Mouse (Mus musculus): ENCODE measurements at regions not wholly inside any gene's neighbourhood (a gene's known extent, or its start where the extent isn't known, plus 50 kb on each side); places are given as distances from the start of the nearest gene placed in this dataset.

DNA sequence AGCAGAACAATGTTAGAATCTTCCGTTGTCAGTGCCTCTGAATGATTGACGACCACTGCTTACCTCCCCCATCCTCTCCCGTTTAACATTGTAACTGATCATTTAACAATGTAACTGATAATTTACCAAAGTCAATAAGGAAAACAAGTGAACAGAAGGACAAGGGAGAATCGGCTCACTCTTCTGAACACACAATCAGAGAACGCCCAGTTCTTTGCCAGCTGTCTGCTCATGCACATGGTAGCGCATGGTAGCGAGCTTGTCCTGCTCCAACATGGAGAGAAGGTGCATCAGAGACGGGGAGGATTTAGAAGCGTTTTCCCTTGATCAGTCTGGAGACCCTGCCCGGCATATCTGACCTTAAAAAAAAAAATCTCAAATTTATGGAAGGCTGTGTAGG is 126.6 kb upstream of the Rfx3 start:
- H3K27me3 ChIP-seq (ENCODE audit: control insufficient read depth, insufficient read depth, insufficient read length) = no peaks in the 10 kb centered on the region
- no peaks in the 10 kb centered on the region for H3K36me3 ChIP-seq (ENCODE audit: control insufficient read depth, insufficient read depth)
- no peak overlapping the region for H3ac ChIP-seq (ENCODE audit: control insufficient read depth, insufficient read length)
- TF ChIP-seq MYOG (IDR thresholded peaks at IDR 0.05; ENCODE audit: control insufficient read depth in 1 of 3, insufficient read depth in 1 of 3, insufficient read length in 2 of 3, low read depth in 2 of 3) = no peak
- TF ChIP-seq POLR2AphosphoS2 (IDR thresholded peaks at IDR 0.05; ENCODE audit: insufficient read length, low read depth) = no peak
- no peak for TF ChIP-seq USF1 (IDR thresholded peaks at IDR 0.05; ENCODE audit: low read depth)
- no peak for TF ChIP-seq POLR2A (IDR thresholded peaks at IDR 0.05; ENCODE audit: insufficient read length, low read depth)
- TF ChIP-seq TCF3 (IDR thresholded peaks at IDR 0.05; ENCODE audit: insufficient read length, low read depth) = no peak
- no peaks in the 10 kb centered on the region for H3K79me2 ChIP-seq (ENCODE audit: control insufficient read depth, insufficient read depth)
- H3K4me3 ChIP-seq = no peak overlapping the region
- H3K4me2 ChIP-seq (ENCODE audit: low read depth) = no peak overlapping the region

DNA sequence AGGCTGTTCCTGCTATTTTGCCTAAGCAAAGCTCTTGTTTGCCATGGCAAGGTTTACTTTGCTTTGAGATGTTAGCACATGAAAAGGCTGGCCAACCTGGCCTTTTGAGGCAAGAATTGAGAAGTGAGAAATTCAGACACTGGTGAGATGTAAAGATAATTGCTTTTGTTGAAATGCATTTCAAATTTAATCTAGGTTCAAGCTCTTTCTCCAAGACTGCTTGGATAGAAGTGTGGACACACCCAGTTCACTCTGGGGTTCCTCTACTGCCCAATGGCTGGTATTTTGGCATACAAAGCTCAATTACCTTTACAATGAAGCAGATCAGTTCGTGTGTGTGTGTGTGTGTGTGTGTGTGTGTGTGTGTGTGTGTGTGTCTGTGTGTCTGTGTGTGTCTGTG is 123.8 kb upstream of the Rfx3 start:
- Histone ChIP-seq H3K4me3 (no peak overlapping the region), H3K36me3 (ENCODE audit: control insufficient read depth, insufficient read depth) (no peaks in the 10 kb centered on the region), H3K4me2 (ENCODE audit: low read depth) (no peak overlapping the region), H3K27me3 (ENCODE audit: control insufficient read depth, insufficient read depth, insufficient read length) (no peaks in the 10 kb centered on the region), H3K79me2 (ENCODE audit: control insufficient read depth, insufficient read depth) (no peaks in the 10 kb centered on the region), H3ac (ENCODE audit: control insufficient read depth, insufficient read length) (no peak overlapping the region)
- TF ChIP-seq MYOG (IDR thresholded peaks at IDR 0.05; ENCODE audit: control insufficient read depth in 1 of 3, insufficient read depth in 1 of 3, insufficient read length in 2 of 3, low read depth in 2 of 3) (no peak), CEBPB (IDR thresholded peaks at IDR 0.05; ENCODE audit: insufficient read depth, poor library complexity, severe bottlenecking) (no peak), REST (IDR thresholded peaks at IDR 0.05; ENCODE audit: insufficient read depth, insufficient read length) (no peak), MYOD1 (IDR thresholded peaks at IDR 0.05; ENCODE audit: control insufficient read depth in 1 of 3, insufficient read length in 2 of 3, low read depth in 2 of 3) (no peak), TCF12 (IDR thresholded peaks at IDR 0.05; ENCODE audit: insufficient read depth, poor library complexity, severe bottlenecking) (no peak), TCF3 (IDR thresholded peaks at IDR 0.05; ENCODE audit: insufficient read length, low read depth) (no peak), POLR2AphosphoS2 (IDR thresholded peaks at IDR 0.05; ENCODE audit: insufficient read length, low read depth) (no peak), POLR2A (IDR thresholded peaks at IDR 0.05; ENCODE audit: insufficient read length, low read depth) (no peak), USF1 (IDR thresholded peaks at IDR 0.05; ENCODE audit: low read depth) (no peak), SRF (IDR thresholded peaks at IDR 0.05; ENCODE audit: control insufficient read depth, insufficient read length, low read depth) (no peak), E2F4 (IDR thresholded peaks at IDR 0.05; ENCODE audit: insufficient read depth) (no peak), MAX (IDR thresholded peaks at IDR 0.05; ENCODE audit: low read depth) (no peak)

DNA sequence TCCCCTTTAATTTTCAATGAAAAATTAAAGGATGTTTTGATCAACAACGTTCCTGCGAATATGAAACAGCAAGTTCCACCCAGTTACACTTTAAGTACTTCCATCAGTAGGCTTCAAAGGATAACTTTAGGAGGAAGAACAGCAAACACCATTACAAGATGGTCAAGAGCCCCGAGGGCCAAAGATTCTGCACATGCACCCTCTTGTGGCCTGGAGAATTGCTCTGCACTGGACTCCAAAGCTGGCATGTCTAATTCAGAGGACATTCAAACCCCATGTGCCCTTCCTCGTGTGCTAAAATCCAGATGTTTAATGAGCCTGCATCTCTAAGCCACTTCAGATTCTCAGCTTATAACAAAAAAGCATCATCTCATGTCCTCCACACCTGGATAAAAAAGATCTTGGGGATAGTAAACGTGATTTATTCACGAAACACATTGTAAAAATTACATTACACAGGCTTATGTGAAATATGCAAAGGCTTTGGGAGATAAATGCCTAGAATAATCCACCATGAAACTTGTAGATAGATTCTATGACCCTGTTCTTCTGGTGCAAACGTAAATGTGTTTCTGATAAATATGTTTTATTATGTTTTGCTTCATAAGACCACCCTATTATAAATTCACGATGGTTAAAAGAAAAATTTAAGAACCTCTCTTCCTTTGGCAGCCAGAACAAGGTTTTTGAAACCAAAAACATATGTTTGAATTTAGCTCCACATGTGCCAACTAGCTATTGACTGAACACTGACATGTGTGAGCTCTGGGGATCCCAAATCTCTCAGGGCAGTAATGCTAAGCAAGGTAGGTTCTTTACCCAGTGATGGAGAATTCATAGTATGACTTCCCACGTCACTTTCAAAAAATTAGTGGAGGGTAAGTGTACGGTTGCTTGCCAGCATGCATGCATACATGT is 100.6 kb upstream of the Rfx3 start:
- Histone ChIP-seq H3K4me2 (ENCODE audit: low read depth) (no peak overlapping the region), H3K36me3 (ENCODE audit: control insufficient read depth, insufficient read depth) (no peaks in the 10 kb centered on the region), H3K79me2 (ENCODE audit: control insufficient read depth, insufficient read depth) (no peaks in the 10 kb centered on the region), H3K27me3 (ENCODE audit: control insufficient read depth, insufficient read depth, insufficient read length) (no peaks in the 10 kb centered on the region), H3K4me3 (no peak overlapping the region), H3ac (ENCODE audit: control insufficient read depth, insufficient read length) (no peak overlapping the region)
- TF ChIP-seq MYOG (IDR thresholded peaks at IDR 0.05; ENCODE audit: control insufficient read depth in 1 of 3, insufficient read depth in 1 of 3, insufficient read length in 2 of 3, low read depth in 2 of 3) (no peak), POLR2A (IDR thresholded peaks at IDR 0.05; ENCODE audit: insufficient read length, low read depth) (no peak), CEBPB (IDR thresholded peaks at IDR 0.05; ENCODE audit: insufficient read depth, poor library complexity, severe bottlenecking) (no peak), POLR2AphosphoS2 (IDR thresholded peaks at IDR 0.05; ENCODE audit: insufficient read length, low read depth) (no peak), TCF3 (IDR thresholded peaks at IDR 0.05; ENCODE audit: insufficient read length, low read depth) (no peak), REST (IDR thresholded peaks at IDR 0.05; ENCODE audit: insufficient read depth, insufficient read length) (no peak), MYOD1 (IDR thresholded peaks at IDR 0.05; ENCODE audit: control insufficient read depth in 1 of 3, insufficient read length in 2 of 3, low read depth in 2 of 3) (no peak), SRF (IDR thresholded peaks at IDR 0.05; ENCODE audit: control insufficient read depth, insufficient read length, low read depth) (no peak), E2F4 (IDR thresholded peaks at IDR 0.05; ENCODE audit: insufficient read depth) (no peak), MAX (IDR thresholded peaks at IDR 0.05; ENCODE audit: low read depth) (no peak), USF1 (IDR thresholded peaks at IDR 0.05; ENCODE audit: low read depth) (no peak), TCF12 (IDR thresholded peaks at IDR 0.05; ENCODE audit: insufficient read depth, poor library complexity, severe bottlenecking) (no peak)

DNA sequence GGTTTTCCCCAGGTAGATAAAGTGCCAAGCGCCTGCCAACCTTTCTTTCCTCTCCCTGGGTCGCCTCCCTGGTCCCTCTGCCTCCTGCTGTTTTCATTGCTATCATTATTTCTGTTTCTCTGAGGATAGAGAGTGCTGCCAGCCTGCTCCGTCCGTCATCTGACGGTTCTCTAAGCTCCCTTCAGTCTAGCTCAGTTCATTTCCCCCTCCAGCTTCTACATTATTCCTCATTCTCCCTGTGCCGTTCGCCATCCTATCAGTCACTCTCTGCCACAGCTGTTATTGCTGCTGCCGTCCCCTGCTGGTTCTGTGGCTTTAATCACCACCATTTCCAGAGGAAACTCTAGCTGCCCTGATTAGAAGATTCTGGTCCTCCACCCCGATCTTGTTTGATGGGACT is 84.7 kb upstream of the Rfx3 start:
- H3K4me3 ChIP-seq = no peak overlapping the region
- H3K4me2 ChIP-seq (ENCODE audit: low read depth) = no peak overlapping the region
- no peaks in the 10 kb centered on the region for H3K27me3 ChIP-seq (ENCODE audit: control insufficient read depth, insufficient read depth, insufficient read length)
- no peaks in the 10 kb centered on the region for H3K79me2 ChIP-seq (ENCODE audit: control insufficient read depth, insufficient read depth)
- H3ac ChIP-seq (ENCODE audit: control insufficient read depth, insufficient read length) = no peak overlapping the region
- no peaks in the 10 kb centered on the region for H3K36me3 ChIP-seq (ENCODE audit: control insufficient read depth, insufficient read depth)
- no peak for TF ChIP-seq USF1 (IDR thresholded peaks at IDR 0.05; ENCODE audit: low read depth)
- TF ChIP-seq MAX (IDR thresholded peaks at IDR 0.05; ENCODE audit: low read depth) = no peak
- TF ChIP-seq TCF3 (IDR thresholded peaks at IDR 0.05; ENCODE audit: insufficient read length, low read depth) = no peak
- TF ChIP-seq TCF12 (IDR thresholded peaks at IDR 0.05; ENCODE audit: insufficient read depth, poor library complexity, severe bottlenecking) = no peak
- no peak for TF ChIP-seq MYOG (IDR thresholded peaks at IDR 0.05; ENCODE audit: control insufficient read depth in 1 of 3, insufficient read depth in 1 of 3, insufficient read length in 2 of 3, low read depth in 2 of 3)
- TF ChIP-seq CEBPB (IDR thresholded peaks at IDR 0.05; ENCODE audit: insufficient read depth, poor library complexity, severe bottlenecking) = no peak
- TF ChIP-seq POLR2A (IDR thresholded peaks at IDR 0.05; ENCODE audit: insufficient read length, low read depth) = no peak
- no peak for TF ChIP-seq POLR2AphosphoS2 (IDR thresholded peaks at IDR 0.05; ENCODE audit: insufficient read length, low read depth)
- TF ChIP-seq SRF (IDR thresholded peaks at IDR 0.05; ENCODE audit: control insufficient read depth, insufficient read length, low read depth) = no peak
- TF ChIP-seq REST (IDR thresholded peaks at IDR 0.05; ENCODE audit: insufficient read depth, insufficient read length) = no peak
- TF ChIP-seq E2F4 (IDR thresholded peaks at IDR 0.05; ENCODE audit: insufficient read depth) = no peak
- no peak for TF ChIP-seq MYOD1 (IDR thresholded peaks at IDR 0.05; ENCODE audit: control insufficient read depth in 1 of 3, insufficient read length in 2 of 3, low read depth in 2 of 3)
